Mouse (Mus musculus) T-helper 2 cell (primary cell): ENCODE results near the gene Ifnl2.
"Not testable (repeated sequence)": the region's sequence is repeated elsewhere in the genome, so short reads cannot be mapped to it uniquely, and the experiment has no call there.

ENCODE experiments used
- in situ Hi-C: fragments of 300-600 bp; cut with MboI, MseI; formaldehyde crosslinking; loops from one replicate; pipeline ENCODE4 v1.15.1; 2025; ENCODE audit warnings: high pct_unique_total_duplicates

The Ifnl2 gene

DNA sequence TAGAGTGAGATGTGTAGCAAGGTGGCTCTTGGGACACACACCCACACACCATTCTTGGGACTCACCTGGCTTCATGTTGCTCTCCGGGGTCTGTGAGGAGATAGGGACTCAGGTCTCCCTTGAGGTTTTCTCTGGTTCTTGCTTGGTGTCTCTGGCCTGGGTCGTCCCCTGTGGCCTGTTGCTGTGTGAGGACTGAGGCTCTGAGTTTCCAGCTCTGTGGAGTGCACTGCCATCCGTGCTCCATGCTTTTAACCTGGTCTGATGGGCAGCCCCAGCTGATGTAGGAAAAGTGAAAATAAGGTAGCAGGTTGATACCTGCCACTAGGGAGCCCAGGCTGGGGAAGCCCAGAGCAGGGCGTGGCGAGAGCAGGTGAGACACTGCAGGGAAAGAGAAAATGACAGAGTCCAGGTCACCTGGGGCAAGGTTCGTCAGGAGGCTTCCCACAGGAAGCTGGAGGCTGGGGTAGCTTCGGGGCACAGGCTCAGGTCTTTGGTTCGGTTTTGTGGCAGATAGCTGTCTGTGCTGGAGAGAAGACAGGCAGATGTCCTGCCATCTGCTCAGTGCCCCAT is at the start of gene Ifnl2:
Ifnl2 (minus strand) TSS at position 51 of the 570 bp plus-strand sequence.
- in situ Hi-C loops, result not testable (repeated sequence)

DNA sequence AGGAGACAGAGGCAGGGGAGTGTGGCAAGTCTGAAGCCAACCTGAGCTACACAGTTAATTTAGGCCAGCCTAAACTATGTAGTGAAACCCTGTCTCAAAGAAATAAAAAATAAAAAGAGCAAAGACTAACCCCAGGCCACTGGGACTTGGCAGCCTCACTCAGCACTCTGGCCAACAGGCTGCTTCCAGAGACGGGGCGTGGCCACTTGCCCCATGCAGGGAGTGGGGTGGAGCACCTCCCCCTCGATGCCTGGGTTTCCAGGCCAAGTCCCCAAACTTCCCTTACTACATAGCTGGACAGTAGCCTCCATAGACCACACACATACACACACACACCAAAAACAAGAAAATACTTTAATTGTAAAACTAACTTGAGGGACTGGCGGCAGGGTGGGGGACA is 48.2 kb upstream of the Ifnl2 start:
- in situ Hi-C loops, result no loop called here

GRCm38 (mm10) chr7:28557708-28558107 is 47.5 kb upstream of the Ifnl2 start:
- in situ Hi-C loops, result no loop called here

DNA sequence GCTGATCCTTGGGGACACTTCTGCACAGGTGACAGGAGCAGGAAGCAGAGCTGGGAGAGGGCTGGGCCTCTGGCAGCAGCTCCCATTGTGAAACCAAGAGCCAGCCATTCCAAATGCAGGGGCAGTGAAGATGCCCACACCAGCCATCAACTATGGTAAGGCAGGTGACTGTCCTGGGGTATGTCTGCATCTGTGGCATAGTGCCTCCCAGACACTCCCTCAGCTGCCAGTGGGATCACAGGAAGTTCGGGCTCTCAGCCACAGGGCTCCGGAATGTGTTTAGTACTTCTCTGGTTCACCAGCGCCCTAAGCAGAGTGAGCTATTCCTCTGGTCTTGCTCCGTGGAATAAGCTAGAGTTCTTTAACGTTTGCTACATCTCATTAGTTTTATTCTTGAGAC is 46.8 kb upstream of the Ifnl2 start:
- in situ Hi-C loops, result no loop called here

- in situ Hi-C loops, result no loop called here
Measured at GRCm38 (mm10) chr7:28555939-28556535, 45.8 kb upstream of the Ifnl2 start.

DNA sequence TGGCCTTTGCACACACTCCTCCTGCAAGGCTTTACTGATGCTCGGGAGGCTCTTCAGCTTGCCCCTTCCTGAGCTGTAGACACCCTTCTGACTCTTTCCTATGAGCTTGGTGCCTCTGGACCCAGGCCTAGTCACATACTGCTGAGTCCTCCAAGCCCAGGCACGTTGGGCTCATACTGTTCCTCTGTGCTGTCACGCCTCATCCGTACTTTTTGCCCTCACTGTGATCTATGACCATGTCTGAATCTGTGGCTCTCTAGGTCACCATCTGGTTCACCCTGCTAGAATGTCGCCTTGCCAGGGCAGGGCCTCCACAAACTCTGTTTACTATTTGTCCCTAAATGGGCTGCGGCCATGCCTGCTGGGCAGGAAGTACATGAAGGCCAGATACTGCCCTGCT is 42.8 kb upstream of the Ifnl2 start:
- in situ Hi-C loops, result no loop called here

- in situ Hi-C loops, result no loop called here
Measured at GRCm38 (mm10) chr7:28547628-28548027, 37.4 kb upstream of the Ifnl2 start.

DNA sequence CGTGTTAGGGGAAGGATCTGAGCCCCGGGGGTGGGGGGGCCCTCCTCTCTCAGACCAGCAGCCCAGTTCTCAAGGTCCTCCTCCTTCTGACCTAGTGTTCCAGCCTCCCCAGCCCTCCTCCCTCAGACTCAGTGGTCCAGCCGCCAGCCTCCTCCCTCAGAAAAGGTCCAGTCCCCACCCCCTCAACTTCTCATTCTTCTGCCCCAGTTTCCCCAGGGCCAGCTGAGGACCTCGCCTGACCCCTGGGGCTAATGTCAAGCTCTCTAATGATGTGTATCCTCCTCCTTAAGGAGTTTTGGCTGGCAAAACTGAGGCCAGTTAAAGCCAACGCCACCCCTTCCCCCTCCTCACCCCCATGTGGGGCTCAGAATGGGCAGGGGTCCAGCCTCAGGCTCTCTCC is 36.9 kb upstream of the Ifnl2 start, which contains the start of gene Nccrp1:
Nccrp1 (minus strand) TSS at position 101 of the 400 bp plus-strand sequence.
- in situ Hi-C loops, result no loop called here

- in situ Hi-C loops, result no loop called here
Measured at GRCm38 (mm10) chr7:28546649-28547048, 36.4 kb upstream of the Ifnl2 start.

DNA sequence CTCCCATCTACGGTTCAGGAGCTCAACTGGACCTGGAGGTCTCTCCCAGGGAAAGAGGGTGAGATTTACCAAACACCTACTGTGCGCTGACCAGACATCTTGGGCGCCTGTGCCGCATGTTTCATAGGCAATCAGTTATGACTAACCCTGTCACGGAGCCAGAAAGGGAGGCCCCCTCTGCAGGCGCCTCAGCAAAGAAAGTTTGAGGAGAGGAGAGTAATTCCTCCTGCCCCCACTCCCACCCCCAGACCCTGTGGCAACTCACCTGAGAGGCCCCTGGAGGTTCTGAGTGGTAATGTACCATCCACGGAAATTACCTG is 35.6 kb upstream of the Ifnl2 start:
- in situ Hi-C loops, result no loop called here

DNA sequence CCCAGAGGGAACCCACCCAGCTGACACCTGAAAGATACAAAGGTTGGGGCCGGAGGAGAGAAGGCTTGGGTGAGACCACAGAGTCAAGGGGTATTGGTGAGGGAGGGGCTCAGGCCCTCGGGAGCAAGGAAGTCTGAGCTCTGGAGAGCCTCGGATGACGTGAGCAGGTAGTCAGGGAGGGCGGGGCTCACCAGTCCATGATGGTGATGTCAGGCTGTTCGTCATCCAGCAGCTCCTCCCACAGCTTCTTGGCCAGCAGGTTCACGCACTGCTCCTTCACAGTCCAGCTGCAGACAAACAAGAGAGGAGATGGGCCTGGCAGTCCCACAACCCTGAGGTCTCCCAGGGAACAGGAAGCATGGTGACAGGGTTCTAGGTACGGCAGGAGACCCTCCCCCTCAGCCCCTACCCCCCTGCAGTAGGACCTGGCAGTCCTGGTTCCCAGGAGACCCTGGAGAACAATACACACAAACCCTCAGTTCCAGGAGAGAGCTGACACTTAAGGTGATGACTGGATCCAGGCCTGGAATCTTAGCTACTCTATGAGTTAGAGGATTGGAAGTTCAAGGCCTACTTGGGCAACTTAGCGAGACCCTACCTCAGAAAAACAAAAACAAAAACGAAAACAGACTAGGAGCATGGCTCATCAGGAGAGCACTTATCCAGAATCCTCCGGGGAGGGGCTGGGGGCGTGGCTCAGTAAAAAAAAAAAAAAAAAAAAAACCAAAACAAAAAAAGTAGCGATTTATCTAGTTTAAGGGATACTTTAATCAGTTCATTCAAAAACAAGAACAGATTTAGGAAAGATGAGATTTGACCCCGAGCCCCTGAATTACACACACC is 35.0 kb upstream of the Ifnl2 start:
- in situ Hi-C loops, result no loop called here

GRCm38 (mm10) chr7:28544051-28544601 is 33.9 kb upstream of the Ifnl2 start:
- in situ Hi-C loops, result no loop called here

DNA sequence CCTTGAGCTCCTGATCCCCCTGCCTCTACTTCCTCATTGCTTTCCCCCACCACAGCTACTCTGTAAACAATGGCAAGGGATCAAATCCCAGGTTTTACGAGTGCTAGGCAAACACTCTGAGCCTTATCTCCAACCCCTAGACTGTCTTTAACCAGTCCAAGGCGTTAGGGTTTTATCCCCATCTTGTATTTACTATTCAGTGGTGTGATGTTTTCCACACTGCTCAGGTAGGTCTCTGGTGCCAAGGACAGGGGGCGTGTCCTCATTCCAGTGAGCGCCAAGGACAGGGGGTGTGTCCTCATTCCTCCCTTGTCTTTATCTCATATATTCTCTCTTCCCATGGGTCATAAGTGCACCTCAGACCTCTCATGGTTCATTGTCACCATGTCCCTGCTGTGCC is 30.3 kb upstream of the Ifnl2 start, which contains the start of gene Sycn:
Sycn (plus strand) TSS at position 360 of the 400 bp plus-strand sequence.
- in situ Hi-C loops, result no loop called here

- in situ Hi-C loops, result not testable (repeated sequence)
Measured at GRCm38 (mm10) chr7:28538886-28539285, 28.6 kb upstream of the Ifnl2 start.

DNA sequence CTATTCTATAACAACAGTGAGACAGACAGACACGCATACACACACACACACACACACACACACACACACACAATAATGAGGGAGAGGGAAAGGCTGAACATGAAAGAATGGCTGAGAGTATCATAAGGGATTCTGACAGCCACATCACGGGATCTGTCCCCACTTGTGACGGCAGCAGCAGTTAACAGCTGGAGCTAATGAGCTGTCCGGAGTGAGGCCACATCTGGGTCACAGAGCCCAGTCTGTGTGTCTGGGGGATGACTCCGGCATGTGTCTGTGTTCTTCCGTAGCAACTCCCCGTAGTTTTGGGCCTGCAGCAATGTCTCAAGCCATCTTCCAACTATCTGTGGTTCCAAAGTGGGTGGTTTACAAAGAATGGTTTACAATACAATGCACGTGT is 21.8 kb upstream of the Ifnl2 start:
- in situ Hi-C loops, result no loop called here

GRCm38 (mm10) chr7:28527922-28528719 is 17.9 kb upstream of the Ifnl2 start:
- in situ Hi-C loops, result loop anchor here (5.0 kb wide), 1 partner anchor 76 kb away; the partner anchor contains the start of gene Lrfn1

- in situ Hi-C loops, result not testable (repeated sequence)
Measured at GRCm38 (mm10) chr7:28522536-28522935, 12.3 kb upstream of the Ifnl2 start, which contains the start of gene Ifnl3. Ifnl3 (plus strand) TSS chr7:28522836.

- in situ Hi-C loops, result no loop called here
Measured at GRCm38 (mm10) chr7:28511441-28511840, 1.2 kb upstream of the Ifnl2 start.

DNA sequence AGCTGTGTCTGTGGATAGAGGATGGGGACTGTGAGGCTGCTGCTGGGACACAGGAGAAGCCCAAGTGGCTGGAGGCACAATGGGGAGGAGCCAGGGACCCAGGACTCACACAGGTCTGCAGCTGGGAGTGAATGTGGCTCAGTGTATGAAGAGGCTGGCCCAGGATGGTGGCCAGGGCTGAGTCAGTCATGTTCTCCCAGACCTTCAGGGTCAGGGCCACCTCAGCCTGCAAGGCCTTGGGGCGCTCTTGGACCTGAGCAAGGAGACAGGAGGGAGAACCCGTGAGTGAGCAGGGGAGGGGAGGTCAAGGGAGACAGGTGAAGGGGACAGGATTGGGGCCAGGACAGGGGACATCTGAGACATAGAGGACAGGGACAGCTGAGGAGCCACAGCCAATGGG is 1.1 kb downstream of the Ifnl2 start:
- in situ Hi-C loops, result not testable (repeated sequence)

- in situ Hi-C loops, result no loop called here
Measured at GRCm38 (mm10) chr7:28505585-28505984, 4.7 kb downstream of the Ifnl2 start.

DNA sequence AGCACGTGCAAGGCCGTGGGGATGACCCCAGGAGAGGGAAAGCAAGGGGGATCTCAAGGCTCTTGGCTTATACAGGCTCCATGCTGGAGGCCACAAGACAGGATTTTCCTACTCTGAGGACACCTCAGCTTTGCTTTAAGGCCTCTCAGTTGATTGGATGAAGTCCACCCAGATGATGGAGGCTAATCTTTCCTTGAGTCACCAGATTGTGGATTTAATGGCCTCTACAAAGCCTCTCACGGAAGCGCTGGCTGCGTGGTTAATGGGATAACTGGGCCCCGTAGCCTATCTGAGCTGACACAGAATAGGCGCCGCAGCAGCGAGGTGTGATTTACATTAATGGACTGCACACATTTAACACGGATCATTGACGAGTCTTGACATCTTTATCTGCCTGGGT is 14.8 kb downstream of the Ifnl2 start:
- in situ Hi-C loops, result no loop called here

DNA sequence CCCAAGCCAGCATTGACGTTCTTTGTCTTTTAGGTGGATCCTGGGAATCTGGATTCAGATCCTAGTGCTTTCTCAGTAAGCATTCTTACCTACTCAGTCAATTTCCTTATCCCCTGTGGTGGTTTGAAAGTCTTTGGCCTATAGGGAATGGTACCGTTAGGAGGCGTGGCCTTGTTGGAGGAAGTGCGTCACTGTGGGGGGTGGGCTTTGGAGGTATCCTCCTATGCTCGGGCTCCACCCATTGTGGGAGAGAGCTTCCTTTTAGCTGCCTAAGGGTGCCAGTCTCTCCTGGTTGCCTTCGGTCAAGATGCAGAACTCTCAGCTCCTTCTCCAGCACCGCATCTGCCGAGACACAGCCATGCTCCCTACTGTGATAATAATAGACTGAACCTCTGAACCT is 17.9 kb downstream of the Ifnl2 start:
- in situ Hi-C loops, result no loop called here
